ENCODE assay signal across 11 mouse cellular contexts in the genomic region with DNA sequence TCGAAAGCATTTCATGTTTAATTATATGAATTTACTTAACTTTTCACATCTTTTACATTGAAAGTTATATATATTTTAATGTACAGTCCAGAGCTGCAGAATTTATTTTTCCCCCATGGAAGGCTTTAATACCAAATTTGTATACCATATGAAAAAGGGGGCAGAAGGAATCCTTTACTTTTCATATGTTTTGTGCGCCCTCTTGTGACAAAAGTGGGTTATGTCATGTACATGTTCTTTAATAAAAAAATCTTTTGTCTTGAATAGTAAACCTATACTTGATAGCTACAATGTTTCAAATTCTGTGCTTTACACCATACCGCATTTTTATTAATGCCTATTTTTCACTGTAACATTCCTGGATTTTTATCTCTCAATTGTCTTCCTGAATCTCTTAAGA.
DNase-seq lines count a peak whose midpoint lies in the region; ATAC-seq and TF ChIP-seq lines count a peak whose summit lies in the region.
"Had no signal": no experiment of that assay in that cellular context is flagged by ENCODE, and none has a peak within 500 bp of the region (broad histone marks: within the 10 kb centered on the region; RNA-seq: fewer than 3 reads in every experiment).

No protein-coding gene starts in this region.

- intact Hi-C loops in left cerebral cortex, adult 2 months (cut with DNase I), result loop anchor here (1.0 to 5.0 kb wide), 2 partner anchors 234 to 1606 kb away; no protein-coding TSS in a partner anchor
- intact Hi-C loops in left cerebral cortex, postnatal 36 days (cut with DNase I), result loop anchor here (2.0 kb wide), 1 partner anchor 233 kb away; no protein-coding TSS in a partner anchor

- no peak overlapping the region for H3K4me2 ChIP-seq in forebrain, embryonic 11.5 days (ENCODE audit: low read depth, low read length, severe bottlenecking)
- H3K4me2 ChIP-seq in forebrain, embryonic 15.5 days (replicated peaks), result no peak overlapping the region
- H3K4me2 ChIP-seq: intestine, embryonic 15.5 days; lung, embryonic 15.5 days had no signal

- peak; percentile 65 for TF ChIP-seq CTCF in left cerebral cortex, adult 2 months (IDR thresholded peaks at IDR 0.05)

- H3K4me3 ChIP-seq in forebrain, embryonic 11.5 days (ENCODE audit: low read depth, low read length), result no peak overlapping the region
- H3K4me3 ChIP-seq in forebrain, embryonic 15.5 days, result no peak overlapping the region
- H3K4me3 ChIP-seq in left cerebral cortex, adult 2 months, result no peak overlapping the region
- H3K4me3 ChIP-seq: intestine, embryonic 15.5 days; lung, embryonic 15.5 days had no signal

- 0 out of 2 replicates have a peak, but pooled peaks have one; percentile 39 for ATAC-seq in forebrain, embryonic 11.5 days (replicated peaks; ENCODE audit: low FRiP score)
- no peak for ATAC-seq in forebrain, embryonic 15.5 days (replicated peaks)
- ATAC-seq in megakaryocyte-erythroid progenitor cell, adult 5-6 weeks (replicated peaks; ENCODE audit: low FRiP score, low TSS enrichment, poor library complexity, severe bottlenecking), result no peak
- ATAC-seq: intestine, embryonic 15.5 days had no signal

- DNase-seq in forebrain, embryonic 11.5 days (ENCODE audit: low spot score), result no peak
- no peak for DNase-seq in left cerebral cortex, adult 2 months (ENCODE audit: extremely low spot score in 1 of 2, low spot score in 2 of 2)
- no peak for DNase-seq in left cerebral cortex, postnatal 36 days (ENCODE audit: low spot score in 2 of 2)
- peak; percentile 50 for DNase-seq in 416B (ENCODE audit: low read depth)
- DNase-seq in brain, adult 2 months (ENCODE audit: low read depth, low spot score), result peak; percentile 23
- DNase-seq in testis, postnatal 14 days (ENCODE audit: low spot score), result no peak
- DNase-seq: cerebellum, adult 2 months had no signal

- H3K9ac ChIP-seq in forebrain, embryonic 11.5 days (ENCODE audit: low read length), result no peak overlapping the region
- H3K9ac ChIP-seq in forebrain, embryonic 15.5 days (replicated peaks), result no peak overlapping the region
- H3K9ac ChIP-seq: intestine, embryonic 15.5 days; lung, embryonic 15.5 days had no signal

- 34% methylated on average over 3 of the region's 3 CpGs for WGBS in forebrain, embryonic 11.5 days
- 35% methylated on average over 3 of the region's 3 CpGs for WGBS in forebrain, embryonic 15.5 days

- H3K4me1 ChIP-seq in forebrain, embryonic 11.5 days (replicated peaks; ENCODE audit: control insufficient read depth, insufficient read depth, low read length), result no peaks in the 10 kb centered on the region
- no peaks in the 10 kb centered on the region for H3K4me1 ChIP-seq in forebrain, embryonic 15.5 days
- H3K4me1 ChIP-seq: intestine, embryonic 15.5 days; lung, embryonic 15.5 days had no signal

- no peak overlapping the region for H3K27ac ChIP-seq in forebrain, embryonic 11.5 days (ENCODE audit: low read depth, low read length)
- H3K27ac ChIP-seq in forebrain, embryonic 15.5 days (replicated peaks), result no peak overlapping the region
- H3K27ac ChIP-seq in left cerebral cortex, adult 2 months, result no peak overlapping the region
- H3K27ac ChIP-seq: intestine, embryonic 15.5 days; lung, embryonic 15.5 days had no signal

- H3K9me3 ChIP-seq in forebrain, embryonic 11.5 days (ENCODE audit: control insufficient read depth, low read length), result no peaks in the 10 kb centered on the region
- H3K9me3 ChIP-seq in forebrain, embryonic 15.5 days, result no peaks in the 10 kb centered on the region
- H3K9me3 ChIP-seq: intestine, embryonic 15.5 days; lung, embryonic 15.5 days had no signal

- H3K27me3 ChIP-seq in forebrain, embryonic 11.5 days (ENCODE audit: control insufficient read depth, insufficient read depth, low read length), result no peaks in the 10 kb centered on the region
- no peaks in the 10 kb centered on the region for H3K27me3 ChIP-seq in forebrain, embryonic 15.5 days
- H3K27me3 ChIP-seq: intestine, embryonic 15.5 days; lung, embryonic 15.5 days had no signal

- no peaks in the 10 kb centered on the region for H3K36me3 ChIP-seq in forebrain, embryonic 11.5 days (ENCODE audit: control insufficient read depth, insufficient read depth, low read length)
- H3K36me3 ChIP-seq in forebrain, embryonic 15.5 days, result no peaks in the 10 kb centered on the region
- H3K36me3 ChIP-seq: intestine, embryonic 15.5 days; lung, embryonic 15.5 days had no signal

Comparison
In these comparisons a context has a peak if more than half of its experiments do, and no peak if none do; other contexts are left out.
1. DNase-seq: peak in 416B (single experiment) and brain, adult 2 months (single experiment); none in forebrain, embryonic 11.5 days (single experiment), left cerebral cortex, adult 2 months (0 of 2), left cerebral cortex, postnatal 36 days (0 of 2) and testis, postnatal 14 days (single experiment).